ENCODE assay signal across 9 mouse cellular contexts in the genomic region with DNA sequence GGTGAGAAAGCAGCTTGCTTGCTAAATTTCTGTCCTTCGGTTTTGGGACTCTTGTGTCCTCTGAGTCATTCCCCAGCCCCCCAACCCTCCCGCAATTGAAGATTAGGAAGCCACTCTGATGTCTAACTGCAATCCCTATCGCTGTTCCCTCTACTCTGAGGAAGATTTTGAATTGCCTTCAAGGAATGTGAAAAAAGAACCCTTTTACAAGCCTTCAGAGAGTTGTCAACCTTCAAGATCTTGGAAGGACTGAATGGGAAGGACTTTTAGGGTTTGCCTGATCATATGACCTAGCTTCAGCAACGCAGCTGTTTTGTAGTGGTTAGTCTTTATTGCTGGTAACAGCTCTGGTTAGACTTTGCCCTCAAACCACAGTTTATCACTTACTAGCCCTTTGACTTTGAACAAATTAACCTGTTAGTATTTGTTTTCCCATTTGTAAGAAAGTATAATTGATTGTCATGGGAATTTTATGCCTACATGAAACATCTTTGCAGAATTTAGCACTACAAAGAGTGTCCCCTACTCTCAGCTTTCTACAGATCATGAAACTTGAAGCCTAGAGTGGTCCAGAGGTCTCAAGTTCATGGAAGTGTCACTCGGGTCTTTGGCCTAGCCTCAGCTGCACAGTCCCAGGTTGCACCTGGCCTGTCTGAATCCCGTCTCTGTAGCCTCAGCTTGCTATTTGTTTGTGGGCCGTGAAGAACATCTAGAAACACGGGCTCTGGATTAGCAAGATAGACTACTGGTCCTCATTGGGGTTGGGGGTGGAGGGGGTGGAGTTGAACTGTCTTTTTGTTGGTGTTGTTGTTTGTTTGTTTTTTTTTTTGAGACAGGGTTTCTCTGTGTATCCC. TPM values are rescaled to one million over a fixed set of nuclear protein-coding genes. Genes with fewer than 3 reads are reported as not detected.
DNase-seq lines count a peak whose midpoint lies in the region; ATAC-seq and TF ChIP-seq lines count a peak whose summit lies in the region.
"Had no signal": no experiment of that assay in that cellular context is flagged by ENCODE, and none has a peak within 500 bp of the region (broad histone marks: within the 10 kb centered on the region; RNA-seq: fewer than 3 reads in every experiment).

No protein-coding gene starts in this region.

- peak overlapping the region; percentile 46 to 57 (median 54) for H3K4me3 ChIP-seq in CH12.LX (replicated peaks in 1 of 3; ENCODE audit: low read depth in 2 of 3, low read length in 2 of 3, poor library complexity in 1 of 3)
- H3K4me3 ChIP-seq in forebrain, embryonic 16.5 days (replicated peaks; ENCODE audit: low read length), result peak overlapping the region; percentile 41
- peak overlapping the region; percentile 41 for H3K4me3 ChIP-seq in limb, embryonic 12.5 days (replicated peaks)
- H3K4me3 ChIP-seq in stomach, embryonic 15.5 days (replicated peaks), result peak overlapping the region; percentile 42

- H3K79me2 ChIP-seq in CH12.LX (replicated peaks; ENCODE audit: control insufficient read depth, extremely low read depth, insufficient read depth, poor library complexity, severe bottlenecking), result no peaks in the 10 kb centered on the region

- in situ Hi-C loops in CH12.LX (cut with MboI; ENCODE audit: low pct_ligation_motif_present, low pct_unique_long_range_greater_than_20kb, low sequenced_read_pairs), result loop anchor here (5.0 kb wide), 2 partner anchors 54 to 119 kb away; no protein-coding TSS in a partner anchor

- H3K4me2 ChIP-seq in CH12.LX (ENCODE audit: insufficient read depth, low read depth, poor library complexity, severe bottlenecking), result peak overlapping the region; percentile 68
- peak overlapping the region; percentile 62 for H3K4me2 ChIP-seq in forebrain, embryonic 16.5 days (ENCODE audit: low read length)
- H3K4me2 ChIP-seq in limb, embryonic 12.5 days, result peak overlapping the region; percentile 75
- peak overlapping the region; percentile 80 for H3K4me2 ChIP-seq in stomach, embryonic 15.5 days

- no peak for TF ChIP-seq POLR2A in CH12.LX (IDR thresholded peaks at IDR 0.05; ENCODE audit: low read depth, low read length)

- dilution Hi-C loops in CH12.LX (cut with MboI; ENCODE audit: extremely low pct_ligation_motif_present, extremely low pct_unique_long_range_greater_than_20kb, low sequenced_read_pairs), result no loop called here

- H3K27ac ChIP-seq in CH12.LX (ENCODE audit: insufficient read depth, low read depth), result peak overlapping the region; percentile 17
- peak overlapping the region; percentile 98 for H3K27ac ChIP-seq in forebrain, embryonic 16.5 days (ENCODE audit: low read length)
- H3K27ac ChIP-seq in limb, embryonic 12.5 days, result peak overlapping the region; percentile 98
- H3K27ac ChIP-seq in stomach, embryonic 15.5 days, result peak overlapping the region; percentile 97

- no peak for TF ChIP-seq RAD21 in CH12.LX (IDR thresholded peaks at IDR 0.05; ENCODE audit: low read depth, low read length)

- WGBS in forebrain, embryonic 16.5 days, result 38% methylated on average over 8 of the region's 8 CpGs
- 23% methylated on average over 8 of the region's 8 CpGs for WGBS in limb, embryonic 12.5 days
- 31% methylated on average over 8 of the region's 8 CpGs for WGBS in stomach, embryonic 15.5 days

- H3K9ac ChIP-seq in CH12.LX (ENCODE audit: insufficient read depth, low read depth), result peak overlapping the region; percentile 62
- H3K9ac ChIP-seq in forebrain, embryonic 16.5 days (replicated peaks; ENCODE audit: low read depth, low read length), result peak overlapping the region; percentile 73
- H3K9ac ChIP-seq in limb, embryonic 12.5 days (replicated peaks), result peak overlapping the region; percentile 51; the same call in 1 of the 2 replicates
- peak overlapping the region; percentile 37; the same call in 1 of the 2 replicates for H3K9ac ChIP-seq in stomach, embryonic 15.5 days

- ATAC-seq in forebrain, embryonic 16.5 days, result no peak
- ATAC-seq in limb, embryonic 12.5 days (ENCODE audit: insufficient number of reproducible peaks, insufficient read depth, low FRiP score, low TSS enrichment, low read depth), result no peak
- ATAC-seq in stomach, embryonic 15.5 days (ENCODE audit: insufficient read depth, low FRiP score, low read depth), result no peak

- peaks cover 5% of the 10 kb centered on the region for H3K27me3 ChIP-seq in CH12.LX (replicated peaks)
- 0 out of 2 replicates have a peak, but pooled peaks cover 3% of the 10 kb centered on the region for H3K27me3 ChIP-seq in forebrain, embryonic 16.5 days (replicated peaks; ENCODE audit: control insufficient read depth, insufficient read depth, low read length)
- peaks cover 9% of the 10 kb centered on the region; the same call in 1 of the 2 replicates for H3K27me3 ChIP-seq in limb, embryonic 12.5 days
- H3K27me3 ChIP-seq in stomach, embryonic 15.5 days (replicated peaks), result no peaks in the 10 kb centered on the region
- H3K27me3 ChIP-seq: Patski had no signal

- H3K9me3 ChIP-seq in CH12.LX (replicated peaks; ENCODE audit: low read length), result no peaks in the 10 kb centered on the region
- H3K9me3 ChIP-seq in forebrain, embryonic 16.5 days (ENCODE audit: control insufficient read depth, low read length), result no peaks in the 10 kb centered on the region
- no peaks in the 10 kb centered on the region for H3K9me3 ChIP-seq in limb, embryonic 12.5 days
- H3K9me3 ChIP-seq in stomach, embryonic 15.5 days, result no peaks in the 10 kb centered on the region

- TF ChIP-seq CTCF in CH12.LX (conservative IDR thresholded peaks at IDR 0.05 in 1 of 2, IDR thresholded peaks at IDR 0.05 in 1 of 2; ENCODE audit: low read depth in 2 of 2, low read length in 2 of 2), result no peak

- no peak for TF ChIP-seq EP300 in CH12.LX (IDR thresholded peaks at IDR 0.05; ENCODE audit: low read length)

- H3K36me3 ChIP-seq in CH12.LX (replicated peaks in 1 of 2; ENCODE audit: control insufficient read depth in 1 of 2, insufficient read depth in 1 of 2, low read length in 1 of 2), result peaks cover 0 to 1% of the 10 kb centered on the region in 2 experiments
- no peaks in the 10 kb centered on the region for H3K36me3 ChIP-seq in forebrain, embryonic 16.5 days (ENCODE audit: control insufficient read depth, insufficient read depth)
- no peaks in the 10 kb centered on the region for H3K36me3 ChIP-seq in limb, embryonic 12.5 days
- H3K36me3 ChIP-seq in stomach, embryonic 15.5 days, result no peaks in the 10 kb centered on the region

- H3K4me1 ChIP-seq in CH12.LX (ENCODE audit: control insufficient read depth in 1 of 2, insufficient read depth in 2 of 2), result peaks cover 10 to 87% of the 10 kb centered on the region in 2 experiments; a peak in 3 of 4 replicates
- H3K4me1 ChIP-seq in forebrain, embryonic 16.5 days (replicated peaks; ENCODE audit: control insufficient read depth, insufficient read depth, low read length), result peaks cover 44% of the 10 kb centered on the region
- H3K4me1 ChIP-seq in limb, embryonic 12.5 days (replicated peaks), result peaks cover 66% of the 10 kb centered on the region
- H3K4me1 ChIP-seq in stomach, embryonic 15.5 days, result peaks cover 62% of the 10 kb centered on the region

- DNase-seq in embryo, embryonic 10 days (ENCODE audit: low spot score), result peak; percentile 49
- DNase-seq in embryo, embryonic 9.5 days (ENCODE audit: extremely low spot score), result no peak
- no peak for DNase-seq in CH12.LX (ENCODE audit: extremely low read depth)
- DNase-seq in left cerebral cortex, postnatal 36 days (ENCODE audit: low spot score in 2 of 2), result no peak
- no peak for DNase-seq in thymus, postnatal 25 days

- intact Hi-C loops in left cerebral cortex, postnatal 36 days (cut with DNase I), result loop anchor here (2.0 to 10.0 kb wide), 5 partner anchors 21 to 561 kb away; a partner anchor contains a TSS

TF ChIP-seq in CH12.LX, 34 proteins besides CTCF, POLR2A, EP300 and RAD21 (continues in another document):
- no peak for TF ChIP-seq JUN (IDR thresholded peaks at IDR 0.05; ENCODE audit: insufficient read depth, low read depth, low read length)
- TF ChIP-seq E2F4 (IDR thresholded peaks at IDR 0.05; ENCODE audit: insufficient replicate concordance, low read depth, low read length), result no peak
- no peak for TF ChIP-seq ELF1 (IDR thresholded peaks at IDR 0.05; ENCODE audit: low read depth, low read length)
- TF ChIP-seq JUND (conservative IDR thresholded peaks at IDR 0.05; ENCODE audit: low read depth, low read length), result no peak

RNA-seq across cellular contexts. Expression of a gene that starts 4.4 kb away (rescaled TPM):
- 0.25 and 0.42 TPM in 2 replicates for total RNA-seq in CH12.LX (2012; rRNA removed)
- total RNA-seq in CH12.LX (2014; rRNA removed), result 0.26 and 0.66 TPM in 2 replicates
- 0.79 and 1.4 TPM in 2 replicates for polyA plus RNA-seq in CH12.LX (2012; ENCODE audit: insufficient read length, low read depth)
- polyA plus RNA-seq in forebrain, embryonic 16.5 days (2015; fragmentation: Nextera tagmentation; extraction: Ambion mirVana), result 0.24 and 0.73 TPM in 2 replicates
- 0.31 and 0.44 TPM in 2 replicates for polyA plus RNA-seq in limb, embryonic 12.5 days (2016; fragmentation: Nextera tagmentation; extraction: Ambion mirVana)
- 0.46 and 0.53 TPM in 2 replicates for polyA plus RNA-seq in stomach, embryonic 15.5 days (2015; fragmentation: Nextera tagmentation; extraction: Ambion mirVana)
- under 1 TPM; 0.42 to 0.45 TPM for total RNA-seq in left cerebral cortex, postnatal 36 days (2021)
- polyA plus RNA-seq: Patski had no signal

RNA-seq across cellular contexts. Expression of a gene that starts 33.5 kb away (rescaled TPM):
- total RNA-seq in CH12.LX (2012; rRNA removed) (80.0 and 97.9 TPM in 2 replicates), CH12.LX (2014; rRNA removed) (135 and 148 TPM in 2 replicates)
- polyA plus RNA-seq in CH12.LX (2012; ENCODE audit: insufficient read length, low read depth), result 263 and 271 TPM in 2 replicates
- 221 TPM in 2 replicates for polyA plus RNA-seq in forebrain, embryonic 16.5 days (2015; fragmentation: Nextera tagmentation; extraction: Ambion mirVana)
- 252 and 259 TPM in 2 replicates for polyA plus RNA-seq in limb, embryonic 12.5 days (2016; fragmentation: Nextera tagmentation; extraction: Ambion mirVana)
- polyA plus RNA-seq in stomach, embryonic 15.5 days (2015; fragmentation: Nextera tagmentation; extraction: Ambion mirVana), result 248 and 260 TPM in 2 replicates
- total RNA-seq in left cerebral cortex, postnatal 36 days (2021), result 10 to 100 TPM; 87.8 to 95.9 TPM

RNA-seq across cellular contexts. Expression of a gene that starts 33.9 kb away (rescaled TPM):
- total RNA-seq in CH12.LX (2012; rRNA removed), result 2.7 and 3.1 TPM in 2 replicates
- total RNA-seq in CH12.LX (2014; rRNA removed), result 1.0 and 1.2 TPM in 2 replicates
- 45.2 and 59.9 TPM in 2 replicates for polyA plus RNA-seq in CH12.LX (2012; ENCODE audit: insufficient read length, low read depth)
- polyA plus RNA-seq in forebrain, embryonic 16.5 days (2015; fragmentation: Nextera tagmentation; extraction: Ambion mirVana), result 12.2 and 13.1 TPM in 2 replicates
- 11.2 and 13.3 TPM in 2 replicates for polyA plus RNA-seq in limb, embryonic 12.5 days (2016; fragmentation: Nextera tagmentation; extraction: Ambion mirVana)
- 8.2 and 9.3 TPM in 2 replicates for polyA plus RNA-seq in stomach, embryonic 15.5 days (2015; fragmentation: Nextera tagmentation; extraction: Ambion mirVana)
- total RNA-seq in left cerebral cortex, postnatal 36 days (2021), result 10 to 100 TPM; 64.4 to 73.5 TPM

RNA-seq across cellular contexts. Expression of a gene that starts 47.8 kb away (rescaled TPM):
- total RNA-seq in CH12.LX (2012; rRNA removed) (0.13 TPM in 1 of 2 replicates, not detected in the other), CH12.LX (2014; rRNA removed) (not detected in 2 replicates)
- 0.14 and 0.33 TPM in 2 replicates for polyA plus RNA-seq in CH12.LX (2012; ENCODE audit: insufficient read length, low read depth)
- 0.30 and 0.39 TPM in 2 replicates for polyA plus RNA-seq in forebrain, embryonic 16.5 days (2015; fragmentation: Nextera tagmentation; extraction: Ambion mirVana)
- 4.6 and 4.7 TPM in 2 replicates for polyA plus RNA-seq in limb, embryonic 12.5 days (2016; fragmentation: Nextera tagmentation; extraction: Ambion mirVana)
- 7.8 and 15.9 TPM in 2 replicates for polyA plus RNA-seq in stomach, embryonic 15.5 days (2015; fragmentation: Nextera tagmentation; extraction: Ambion mirVana)
- not detected for total RNA-seq in left cerebral cortex, postnatal 36 days (2021)
- polyA plus RNA-seq: Patski had no signal

Comparison
In these comparisons a context has a peak if more than half of its experiments do, and no peak if none do; other contexts are left out.
1. H3K27ac ChIP-seq: peak in every context shown above with its lines; median percentile 98 in forebrain, embryonic 16.5 days; 98 in limb, embryonic 12.5 days; 97 in stomach, embryonic 15.5 days; 17 in CH12.LX.